Mouse (Mus musculus) Patski (cell line): ENCODE data around the gene Mettl6. TPM values are rescaled to one million over a fixed set of nuclear protein-coding genes. Genes with fewer than 3 reads are reported as not detected.

Experiments
- ATAC-seq: fragments of 100-300 bp; one replicate; pipeline ENCODE4 v1.8.0; 2021
- CTCF ChIA-PET: fragments of 350-600 bp; sonication (Branson Sonifier 250); formaldehyde crosslinking; loops from one replicate; lab custom pipeline; 2022; ENCODE audit warnings: inconsistent platforms; lab: Charles Lee
- POLR2A ChIA-PET: fragments of 350-600 bp; sonication (Branson Sonifier 250); formaldehyde crosslinking; loops from one replicate; lab custom pipeline; 2022; ENCODE audit warnings: antibody characterized with exemption, inconsistent platforms; lab: Charles Lee
- DNase-seq: peaks from one replicate; pipeline ENCODE4 v3.0.0-alpha.2; 2011; ENCODE audit warnings: low read depth, low spot score
- H3K27me3 ChIP-seq: fragments of 371-371 bp; one replicate; pipeline ENCODE4 v1.5.1; 2021
- CTCF ChIP-seq: fragments of 100-300 bp; IDR thresholded peaks from one replicate; pipeline ENCODE4 v1.5.1; 2021
- in situ Hi-C: fragments of 300-500 bp; cut with MboI; formaldehyde crosslinking; loops from 3 replicates; pipeline ENCODE4 v1.11.1; 2018; ENCODE audit warnings: low pct_unique_long_range_greater_than_20kb, mixed read lengths
- polyA plus RNA-seq: library from polyadenylated mRNA; unstranded; gene quantifications from one replicate; pipeline ENCODE4 v1.2.3, GENCODE M21; 2021

Gene Mettl6
- polyA plus RNA-seq, 1 experiment from 2014 or later = 28.8 TPM

DNA sequence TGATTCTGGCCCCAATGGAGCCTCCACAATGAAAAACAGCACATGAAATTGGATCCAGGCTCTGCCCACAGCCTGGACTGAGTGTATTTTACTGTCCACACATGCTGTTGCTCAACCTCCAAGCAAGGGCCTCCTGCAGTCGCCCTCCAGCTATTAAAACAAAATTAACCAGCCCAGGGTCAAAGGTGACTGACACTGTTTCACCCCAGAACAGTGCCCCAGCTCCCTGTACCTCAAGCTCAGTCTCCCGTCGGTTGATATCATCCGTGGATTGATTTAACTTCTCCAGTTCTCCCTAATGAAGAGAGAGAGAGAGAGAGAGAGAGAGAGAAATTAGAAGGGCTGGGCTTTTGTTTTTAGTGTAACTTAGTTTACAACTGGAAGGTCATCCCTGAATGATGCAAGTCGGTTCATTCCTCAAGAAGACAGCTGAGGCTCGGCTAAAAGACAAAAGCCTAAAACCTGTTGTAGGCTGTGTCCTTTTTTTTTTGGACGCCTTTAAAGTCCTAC is 60.9 kb downstream of the Mettl6 start:
- TF ChIP-seq CTCF = no peak
- no peak for DNase-seq
- in situ Hi-C loops = no loop called here
- ChIA-PET CTCF (interaction anchor here (1.1 to 2.1 kb wide), 2 partner anchors 24 to 48 kb away, joined by 3 to 12 read pairs; no protein-coding TSS in a partner anchor), POLR2A (interaction anchor here (0.6 to 0.9 kb wide), 2 partner anchors 28 to 30 kb away, joined by 4 to 5 read pairs; no protein-coding TSS in a partner anchor)
- no peak for ATAC-seq
- no peaks in the 10 kb centered on the region for H3K27me3 ChIP-seq

DNA sequence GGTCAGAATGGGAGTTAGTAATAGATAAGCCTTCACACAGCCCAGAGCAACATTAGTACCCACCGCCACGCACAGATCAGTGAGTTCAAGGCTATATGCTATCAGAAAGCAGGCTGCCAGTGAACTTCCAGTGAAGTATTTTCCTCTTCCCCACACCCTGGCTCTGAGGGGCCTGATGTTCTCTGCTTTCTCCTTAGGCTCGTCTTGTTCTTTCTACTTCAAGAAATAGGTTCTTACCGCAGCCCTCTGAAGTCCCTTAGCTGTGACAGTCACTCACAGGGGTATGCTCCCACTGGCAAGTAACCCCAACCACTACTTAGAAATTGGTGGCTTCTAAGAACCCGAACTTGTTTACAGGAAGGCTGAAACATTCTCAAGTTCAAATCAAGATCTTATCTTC is 61.7 kb downstream of the Mettl6 start:
- POLR2A ChIA-PET = no interaction called here
- in situ Hi-C loops = no loop called here
- DNase-seq (no peak), ATAC-seq (no peak)
- CTCF ChIA-PET = interaction anchor here (1.1 to 2.1 kb wide), 2 partner anchors 23 to 47 kb away, joined by 3 to 12 read pairs; no protein-coding TSS in a partner anchor
- no peaks in the 10 kb centered on the region for H3K27me3 ChIP-seq
- TF ChIP-seq CTCF = no peak

DNA sequence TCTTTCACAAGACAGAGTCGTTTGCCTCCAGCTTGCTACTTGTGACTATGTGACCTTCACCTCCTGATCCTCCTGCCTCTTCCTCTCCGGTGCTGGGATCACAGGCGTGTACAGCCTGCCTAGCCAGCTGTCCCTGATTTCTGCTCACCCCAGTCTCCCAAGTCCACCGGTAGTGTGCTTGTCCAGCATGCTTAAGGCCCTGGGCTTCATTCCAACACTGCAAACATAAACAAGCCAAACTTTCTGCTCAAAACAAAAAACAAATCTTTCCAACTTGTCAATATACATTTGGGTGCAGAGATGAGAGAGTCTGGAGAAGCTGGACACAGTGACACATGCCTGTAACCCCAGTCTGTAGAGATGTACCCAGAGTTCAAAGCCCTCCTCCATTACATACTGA is 62.4 kb downstream of the Mettl6 start:
- POLR2A ChIA-PET = no interaction called here
- no peaks in the 10 kb centered on the region for H3K27me3 ChIP-seq
- ATAC-seq = no peak
- in situ Hi-C loops = no loop called here
- no peak for DNase-seq
- no peak for TF ChIP-seq CTCF
- CTCF ChIA-PET = interaction anchor here (1.5 kb wide), 1 partner anchor 13 kb away, joined by 5 read pairs; no protein-coding TSS in a partner anchor

DNA sequence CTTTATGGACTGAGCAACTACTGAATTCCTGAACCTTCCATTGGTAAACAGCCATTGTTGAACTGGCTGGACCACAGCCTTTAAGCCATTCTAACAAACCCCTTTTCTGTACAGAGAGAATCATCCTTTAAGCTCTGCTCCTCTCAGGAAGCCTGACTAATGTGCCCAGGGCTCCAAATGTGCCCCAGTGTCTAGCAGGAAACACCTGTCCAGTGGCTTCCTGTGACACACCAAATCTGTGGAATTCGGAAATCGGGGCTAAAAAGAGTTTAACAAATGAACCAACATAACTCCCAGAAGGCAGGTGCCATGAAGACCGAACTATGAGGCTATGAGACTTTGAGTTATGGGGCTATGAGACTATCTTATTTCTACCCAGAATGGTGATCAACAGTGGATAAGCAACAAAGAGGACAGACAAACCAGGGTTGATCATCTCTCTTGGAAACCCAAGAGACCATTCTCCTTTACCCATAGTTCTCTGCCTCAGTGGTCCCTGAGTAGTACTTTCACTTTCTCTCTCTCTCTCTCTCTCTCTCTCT is 63.0 kb downstream of the Mettl6 start:
- ATAC-seq = no peak
- DNase-seq = no peak
- ChIA-PET CTCF (interaction anchor here (1.5 kb wide), 1 partner anchor 13 kb away, joined by 5 read pairs; no protein-coding TSS in a partner anchor), POLR2A (no interaction called here)
- no peak for TF ChIP-seq CTCF
- in situ Hi-C loops = no loop called here
- no peaks in the 10 kb centered on the region for H3K27me3 ChIP-seq

DNA sequence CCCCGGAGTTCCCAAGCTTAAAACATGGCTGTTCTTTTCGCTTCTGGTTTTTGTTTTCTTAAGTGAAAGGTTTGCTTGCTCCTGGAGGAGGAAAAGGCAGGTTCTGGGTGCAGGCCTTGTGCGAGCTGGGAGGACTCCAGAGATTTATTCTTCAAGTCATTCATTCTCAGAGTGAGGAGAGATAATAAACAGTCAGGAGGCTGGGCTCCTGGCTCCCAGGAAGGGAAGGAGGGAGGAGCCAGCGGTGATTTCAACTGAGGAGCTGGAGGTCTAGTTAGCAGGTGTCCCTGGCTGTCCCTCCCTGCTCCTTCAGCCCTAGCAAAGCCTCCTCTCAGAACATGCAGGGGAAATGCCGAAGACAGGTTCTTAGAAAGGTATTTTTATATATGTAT is 65.8 kb downstream of the Mettl6 start:
- ATAC-seq (no peak), DNase-seq (no peak)
- ChIA-PET CTCF (interaction anchor here (0.8 to 1.0 kb wide), 2 partner anchors 9 to 64 kb away, joined by 3 read pairs; no protein-coding TSS in a partner anchor), POLR2A (no interaction called here)
- TF ChIP-seq CTCF = no peak
- no peaks in the 10 kb centered on the region for H3K27me3 ChIP-seq
- in situ Hi-C loops = no loop called here

DNA sequence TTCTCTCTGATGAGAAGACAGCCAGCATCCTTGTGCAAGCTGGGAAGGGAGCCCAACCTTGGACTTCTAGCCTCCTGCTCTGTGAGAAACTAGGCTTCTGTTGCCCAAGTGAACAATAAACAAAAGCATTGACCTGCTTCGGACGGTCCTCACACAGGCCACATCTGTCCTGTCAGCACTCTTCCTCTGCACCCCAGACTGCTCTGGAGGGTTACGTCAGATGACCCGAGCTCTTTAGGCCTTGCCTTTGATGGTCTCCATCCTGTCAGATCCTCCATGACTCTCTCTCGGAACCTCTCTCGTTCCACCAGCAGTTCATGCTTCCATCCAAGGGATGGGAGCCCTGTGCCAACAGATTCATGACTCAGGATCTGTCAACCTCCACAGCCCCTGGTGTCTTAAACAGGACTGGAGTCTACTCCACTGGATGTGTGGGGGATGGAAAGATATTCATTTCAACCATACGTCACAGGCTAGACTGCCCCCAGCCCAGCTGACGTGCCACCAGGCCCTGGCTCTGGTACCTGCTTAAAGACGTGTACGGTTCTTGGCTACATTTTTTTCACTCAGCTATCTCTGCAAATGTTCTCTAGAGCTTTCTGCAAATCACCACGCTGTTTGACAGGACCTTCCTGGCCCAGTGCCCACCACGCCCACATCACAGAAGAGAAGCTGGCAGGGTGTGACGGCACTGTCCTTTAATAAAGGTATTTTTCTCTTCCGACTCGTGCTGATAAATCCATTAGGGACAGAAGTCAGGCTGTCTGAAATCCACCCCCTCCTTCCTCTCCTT is 66.4 kb downstream of the Mettl6 start:
- ChIA-PET CTCF (interaction anchor here (0.8 to 1.0 kb wide), 2 partner anchors 9 to 64 kb away, joined by 3 read pairs; no protein-coding TSS in a partner anchor), POLR2A (no interaction called here)
- in situ Hi-C loops = no loop called here
- no peak for ATAC-seq
- DNase-seq = no peak
- TF ChIP-seq CTCF = no peak
- no peaks in the 10 kb centered on the region for H3K27me3 ChIP-seq

Other genes with a start within 250 kb of the Mettl6 start
- 10.7 TPM for gene Phf7, start 243.7 kb downstream of the Mettl6 start, polyA plus RNA-seq
- 66.1 TPM for gene Bap1, start 243.6 kb downstream of the Mettl6 start, polyA plus RNA-seq
- 0.10 TPM for gene Dnah1, start 171.1 kb downstream of the Mettl6 start, polyA plus RNA-seq
- 50.4 TPM for gene Capn7, start 158.4 kb downstream of the Mettl6 start, polyA plus RNA-seq
- 11.3 TPM for gene Sh3bp5, start 59.0 kb downstream of the Mettl6 start, polyA plus RNA-seq
- gene Eaf1, start 641 bp downstream of the Mettl6 start, polyA plus RNA-seq = 45.2 TPM
- gene Colq, start 96.3 kb upstream of the Mettl6 start, polyA plus RNA-seq = not detected
- gene Gm49387, start 145.8 kb upstream of the Mettl6 start, polyA plus RNA-seq = 5.8 TPM
- 42.7 TPM for gene Btd, start 146.0 kb upstream of the Mettl6 start, polyA plus RNA-seq
- 27.5 TPM for gene Hacl1, start 146.2 kb upstream of the Mettl6 start, polyA plus RNA-seq